Mouse (Mus musculus): ENCODE results near the gene Fam110a.

Gene Fam110a

DNA sequence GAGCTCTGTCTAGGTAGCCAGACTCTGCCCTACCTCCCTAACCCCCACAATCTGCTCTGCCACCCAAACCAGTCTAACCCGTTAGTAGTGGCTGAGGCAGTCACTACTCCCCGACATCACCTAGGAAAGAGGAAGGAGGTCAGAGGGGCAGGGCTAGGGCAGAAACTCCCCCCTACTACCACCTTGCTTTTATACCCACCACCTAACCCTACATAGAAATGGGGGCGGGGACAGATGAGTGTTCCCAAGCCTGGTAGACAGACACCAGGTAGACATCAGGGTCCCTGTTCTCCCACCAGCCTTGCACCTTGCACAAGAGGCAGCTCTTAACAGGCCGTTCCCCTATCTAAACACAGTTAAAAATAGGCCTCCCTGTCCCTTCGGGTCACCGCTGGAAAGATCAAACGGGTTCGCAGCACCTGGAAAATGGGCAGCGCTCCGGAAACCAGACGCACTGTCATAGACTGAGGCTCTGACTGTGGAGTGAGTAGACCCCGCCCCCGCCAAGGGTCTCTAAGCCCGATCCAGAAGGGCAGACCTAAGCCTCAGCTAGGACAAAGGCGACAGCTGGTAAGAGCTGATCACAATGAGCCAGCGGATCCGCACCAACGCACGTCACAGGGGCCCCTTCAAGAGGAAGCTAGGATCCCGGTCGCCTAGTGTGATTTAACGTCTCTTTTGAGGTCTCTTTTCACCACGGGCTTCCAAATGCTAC is 7.0 kb downstream of the Fam110a start:
- DNase-seq (ENCODE audit: extremely low read depth, low read depth, low spot score) = no peak

DNA sequence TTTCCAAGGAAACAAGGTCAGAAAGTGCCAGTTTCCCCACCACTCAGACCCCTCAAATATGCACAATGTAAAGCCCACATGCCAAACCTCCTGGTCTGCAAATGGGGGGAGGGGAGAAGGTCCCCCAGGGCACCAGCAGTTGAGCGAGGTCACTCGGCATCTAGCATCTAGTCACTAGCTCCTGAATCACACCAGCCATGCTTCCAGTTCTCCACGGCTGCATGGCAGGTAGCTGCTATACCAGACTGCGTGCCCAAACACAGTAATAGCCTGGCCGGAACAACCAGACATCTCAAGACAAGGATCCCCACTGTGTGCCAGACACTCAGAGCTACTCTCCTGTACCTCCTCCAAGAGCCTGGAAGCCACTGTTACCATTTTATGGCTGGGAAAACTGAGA is 8.3 kb downstream of the Fam110a start:
- DNase-seq (ENCODE audit: extremely low read depth, low read depth, low spot score) = no peak

DNA sequence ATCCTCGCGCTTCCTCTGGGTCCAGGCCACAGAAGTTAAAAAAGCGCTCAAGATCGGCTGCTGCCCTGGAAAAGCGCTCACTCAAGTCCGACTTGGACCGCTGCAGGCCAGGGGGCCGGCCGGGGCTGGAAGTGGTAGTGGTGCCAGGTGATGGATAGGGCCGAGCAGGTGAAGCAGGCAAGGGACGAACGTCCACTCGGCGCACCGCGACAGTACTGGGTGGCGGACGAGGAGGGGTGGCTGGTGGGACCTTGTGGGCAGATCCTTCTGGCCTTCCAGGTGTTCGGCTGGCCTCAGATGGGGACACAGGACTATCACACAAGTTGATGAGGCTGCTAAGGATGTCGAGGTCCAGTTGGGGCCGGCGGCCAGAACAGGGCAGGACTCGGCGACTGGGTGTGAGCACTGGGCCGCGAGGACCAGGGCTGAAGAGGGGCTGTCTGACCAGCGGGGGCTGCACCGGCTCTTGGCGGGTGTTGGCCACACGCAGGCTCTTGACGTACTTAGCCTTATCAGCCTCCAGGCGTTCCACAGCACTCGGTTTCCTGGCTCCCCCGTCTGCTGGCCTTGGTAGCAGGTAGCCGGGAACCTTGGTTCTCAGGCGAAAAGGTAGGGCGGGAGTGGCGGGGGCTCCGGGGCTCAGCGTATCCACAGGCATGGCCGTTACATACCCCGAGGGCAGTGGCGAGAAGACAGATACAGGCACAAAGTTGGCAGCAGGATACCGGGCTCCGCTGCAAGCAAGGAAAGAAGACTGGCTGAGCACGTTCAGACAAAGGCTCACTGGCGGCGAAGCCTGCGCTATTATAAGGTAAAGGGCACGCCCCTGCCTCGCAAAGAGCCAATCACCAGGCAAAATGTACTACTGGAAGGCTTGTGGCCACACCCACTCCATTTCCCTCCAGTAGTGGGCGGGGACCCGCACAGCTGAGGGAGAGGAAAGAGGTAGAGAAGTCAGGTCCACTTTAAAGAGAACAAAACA is 9.5 kb downstream of the Fam110a start:
- peak; percentile 66 for DNase-seq (ENCODE audit: extremely low read depth, low read depth, low spot score)

DNA sequence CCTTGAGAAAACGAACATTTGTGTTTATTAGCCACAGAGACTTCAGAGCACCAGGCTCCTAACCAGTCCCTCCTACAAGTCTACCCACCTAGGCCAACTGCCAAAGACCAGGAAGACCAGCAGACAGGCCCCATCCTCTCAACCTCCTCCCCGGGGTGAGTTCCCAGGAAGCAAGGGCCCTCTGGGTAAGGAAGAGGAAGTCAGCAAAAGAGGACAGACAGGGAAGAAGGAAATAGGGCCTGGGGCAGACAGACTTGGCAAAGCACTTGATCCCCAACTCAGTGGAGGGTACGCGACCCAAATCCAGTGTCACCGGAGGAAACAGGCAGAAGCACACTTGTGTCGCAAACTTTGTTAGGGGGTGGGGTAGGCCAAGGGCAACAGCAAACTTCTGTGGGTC is 10.6 kb downstream of the Fam110a start:
- DNase-seq (ENCODE audit: extremely low read depth, low read depth, low spot score) = no peak

DNA sequence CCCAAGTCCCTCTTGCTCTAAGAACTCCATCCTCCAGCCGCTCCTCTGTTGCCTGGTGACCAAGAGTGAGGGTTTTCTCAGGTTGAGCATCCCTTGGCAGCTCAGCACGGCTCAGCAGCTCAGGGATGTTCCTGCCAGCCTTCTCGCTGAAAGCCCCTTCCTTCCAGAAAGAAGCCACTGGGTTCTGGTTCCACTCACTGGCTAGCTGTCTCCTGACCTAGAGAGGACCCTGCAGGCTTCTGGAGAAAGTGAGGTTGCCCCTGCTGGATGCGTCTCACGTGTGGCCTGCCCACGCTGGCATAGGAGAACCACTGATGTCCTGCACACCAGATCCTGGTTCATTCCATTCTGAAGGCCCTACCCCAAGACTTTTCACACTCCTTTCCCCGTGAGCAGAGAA is 11.0 kb downstream of the Fam110a start:
- no peak for DNase-seq (ENCODE audit: extremely low read depth, low read depth, low spot score)

DNA sequence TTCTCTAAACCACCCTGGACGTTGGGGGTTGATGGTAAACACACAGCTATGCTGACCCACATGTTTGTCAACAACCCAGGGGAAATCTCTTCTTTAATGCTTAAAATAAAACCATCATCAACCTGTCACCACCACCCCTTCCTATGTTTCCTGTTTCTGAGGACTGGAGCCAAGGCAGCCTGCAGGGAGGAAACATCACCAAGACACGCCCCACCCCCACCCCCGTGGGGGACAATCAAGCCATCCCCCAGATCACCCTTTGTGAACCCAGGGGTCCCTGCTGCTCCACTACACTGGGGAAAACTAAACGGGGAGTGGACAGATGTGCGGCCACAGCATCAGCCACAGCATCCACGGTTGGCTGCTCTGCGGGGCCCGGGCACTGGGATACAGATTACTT is 11.6 kb downstream of the Fam110a start:
- no peak for DNase-seq (ENCODE audit: extremely low read depth, low read depth, low spot score)

DNA sequence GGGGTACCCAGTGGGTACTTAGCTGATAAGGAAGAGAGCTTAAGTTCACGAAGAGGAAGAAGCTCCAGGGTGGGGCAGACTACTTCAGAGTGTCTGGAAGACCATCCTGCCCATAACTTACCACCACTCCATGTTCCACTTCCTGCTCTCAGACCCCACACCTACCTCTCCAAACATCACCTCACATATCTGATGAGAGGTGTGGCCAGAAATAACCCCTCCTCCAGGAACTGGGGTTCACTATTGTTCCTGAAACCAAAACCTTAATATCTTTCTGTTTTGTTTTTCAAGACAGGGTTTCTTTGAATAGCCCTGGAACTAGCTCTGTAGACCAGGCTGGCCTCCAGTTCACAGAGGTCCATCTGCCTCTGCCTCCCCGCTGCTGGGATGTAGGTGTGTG is 12.2 kb downstream of the Fam110a start:
- no peak for DNase-seq (ENCODE audit: extremely low read depth, low read depth, low spot score)

DNA sequence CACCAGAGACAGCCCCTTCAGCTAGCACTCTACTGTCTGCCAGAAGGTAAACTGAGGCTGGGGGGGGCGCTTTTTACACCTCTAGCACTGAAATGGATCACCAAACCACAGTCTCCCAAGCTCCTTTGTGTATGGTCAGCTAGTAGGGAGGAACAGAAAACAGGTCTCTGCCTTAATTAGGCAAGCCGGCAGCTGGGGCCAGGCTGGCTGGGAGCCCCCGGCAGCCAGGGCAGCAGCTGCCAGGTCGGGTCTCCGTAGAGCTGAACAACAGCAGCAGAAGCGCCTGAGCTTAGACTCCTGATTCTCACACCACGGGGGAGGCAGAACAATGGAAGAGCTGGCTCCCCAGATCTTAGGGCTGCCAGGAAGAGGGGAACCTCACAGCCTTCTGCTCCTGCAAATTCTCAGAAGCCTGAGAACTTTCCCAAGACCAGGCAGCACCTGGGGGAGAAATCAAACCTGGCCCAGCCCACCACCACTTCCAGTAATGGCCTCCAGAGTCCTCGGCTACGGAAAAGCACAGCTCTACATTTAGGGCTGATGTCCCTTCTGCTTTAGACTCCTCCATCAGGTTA is 12.8 kb downstream of the Fam110a start:
- DNase-seq (ENCODE audit: extremely low read depth, low read depth, low spot score) = no peak

DNA sequence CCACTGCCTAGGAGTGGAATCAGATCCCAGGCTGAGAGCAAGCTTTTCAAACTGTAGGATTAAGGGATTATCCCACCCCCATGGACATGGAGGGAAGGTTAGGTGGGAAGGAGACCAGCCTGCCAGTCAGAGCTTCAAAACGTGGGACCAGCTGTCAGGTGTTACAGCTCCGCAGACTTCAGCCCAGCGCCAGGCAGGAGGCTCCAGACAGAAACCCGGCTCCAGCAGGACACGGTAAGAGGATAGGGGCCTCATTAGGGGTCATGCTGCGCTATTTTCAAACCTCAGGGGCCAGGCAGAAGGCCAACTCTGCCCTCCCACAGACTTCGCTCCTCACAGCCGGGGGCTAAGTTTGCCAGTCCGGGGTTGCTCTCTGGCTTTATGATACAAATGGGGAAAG is 16.0 kb downstream of the Fam110a start:
- no peak for DNase-seq (ENCODE audit: extremely low read depth, low read depth, low spot score)

DNA sequence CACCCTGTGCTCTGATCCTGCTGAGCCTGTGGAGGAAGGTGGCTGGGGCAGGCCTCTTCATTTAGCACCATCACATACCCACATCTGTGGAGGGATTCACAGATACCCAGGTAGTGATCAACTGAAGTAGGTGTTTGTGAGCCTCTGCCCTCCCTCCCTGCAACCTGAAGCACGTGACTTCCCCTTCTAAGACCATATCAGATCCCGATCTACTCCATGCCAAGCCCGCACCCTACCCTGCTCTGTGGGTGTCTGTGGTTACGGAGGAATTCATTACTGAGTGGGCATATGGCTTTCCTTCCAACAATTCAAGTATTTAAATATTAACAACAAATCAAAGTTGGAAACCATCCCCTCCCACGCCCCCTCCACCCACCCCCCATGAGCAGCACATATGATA is 16.7 kb downstream of the Fam110a start:
- no peak for DNase-seq (ENCODE audit: extremely low read depth, low read depth, low spot score)

DNA sequence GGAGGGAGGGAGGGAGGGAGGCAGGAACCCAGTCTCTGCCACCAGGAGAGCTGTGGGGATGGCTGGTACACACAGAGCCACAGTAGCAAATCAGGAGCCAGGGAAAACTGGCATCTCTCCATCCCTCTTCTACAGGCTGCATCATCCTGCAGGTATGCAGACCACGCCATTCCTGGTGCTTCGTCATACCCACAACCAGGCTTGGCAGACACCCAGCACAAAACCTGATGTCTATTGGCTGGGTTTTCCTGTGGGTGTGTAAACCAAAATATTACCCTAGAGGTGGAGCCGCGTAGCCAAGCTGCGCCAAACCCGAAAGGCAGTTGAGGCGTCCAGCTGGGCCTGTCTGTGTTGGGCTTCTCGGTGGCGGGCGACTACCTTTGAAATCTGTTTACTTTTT is 17.5 kb downstream of the Fam110a start:
- DNase-seq (ENCODE audit: extremely low read depth, low read depth, low spot score) = peak; percentile 57

DNA sequence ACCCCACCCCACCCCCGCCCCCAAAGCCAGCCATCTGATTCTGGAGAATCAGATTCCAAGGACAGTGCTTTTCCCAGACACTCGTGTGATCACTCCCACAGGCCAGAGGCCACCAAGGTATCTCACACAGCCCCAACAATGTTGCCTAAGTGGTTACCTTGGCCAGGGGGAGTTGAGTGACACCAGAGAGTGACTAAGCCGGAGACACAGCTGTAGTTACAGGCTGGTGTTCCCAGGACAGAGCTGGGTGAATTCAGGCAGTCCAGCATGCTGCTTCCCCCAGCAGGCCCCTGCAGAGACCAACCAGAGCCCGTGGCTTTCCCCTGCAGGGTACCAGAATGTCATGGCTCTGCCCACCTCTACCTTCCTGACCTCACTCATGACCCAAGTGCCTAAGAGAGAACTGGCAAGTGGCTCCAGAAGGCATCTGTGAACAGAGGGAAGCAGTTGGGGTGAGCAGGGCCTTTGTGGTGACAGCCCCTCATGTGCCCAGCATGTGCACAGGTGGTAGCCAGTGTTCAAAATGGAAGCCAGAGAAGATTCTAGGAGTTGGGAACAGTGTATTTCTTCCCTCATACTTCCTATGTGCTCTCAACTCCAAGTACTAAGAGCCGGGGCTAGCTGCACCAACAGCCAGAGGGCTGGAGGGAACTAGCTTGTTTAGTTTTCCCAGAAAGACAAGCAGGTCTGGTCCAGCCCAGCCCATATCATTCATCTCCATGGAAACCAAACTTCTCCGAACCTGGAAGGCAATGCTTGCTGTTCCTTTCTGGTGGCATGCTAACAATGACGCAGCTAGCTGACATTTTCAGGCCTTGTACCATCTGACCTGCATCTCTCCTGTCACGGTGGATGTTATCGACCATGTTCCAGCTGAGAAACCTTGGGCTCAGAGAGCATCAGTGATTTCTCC is 18.5 kb downstream of the Fam110a start:
- DNase-seq (ENCODE audit: extremely low read depth, low read depth, low spot score) = no peak

DNA sequence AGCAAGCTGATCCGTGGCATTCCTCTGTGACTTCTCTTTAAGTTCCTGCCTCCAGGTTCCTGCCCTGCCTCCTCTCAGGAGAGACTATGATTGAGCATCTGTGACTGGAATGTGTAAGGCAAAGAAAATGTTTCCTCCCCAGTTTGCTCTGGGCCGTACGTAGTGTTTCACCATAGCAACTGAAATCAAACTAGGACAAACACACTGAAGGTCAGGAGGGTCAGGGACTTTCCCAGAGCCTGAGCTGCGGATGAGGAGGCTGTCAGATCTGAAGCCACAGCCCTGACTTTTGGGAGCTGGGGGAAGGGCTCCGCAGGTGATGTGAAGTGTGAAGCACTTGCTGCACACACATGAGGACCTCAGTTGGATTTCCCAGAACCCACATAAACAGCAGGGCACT is 20.7 kb downstream of the Fam110a start:
- DNase-seq (ENCODE audit: extremely low read depth, low read depth, low spot score) = no peak

DNA sequence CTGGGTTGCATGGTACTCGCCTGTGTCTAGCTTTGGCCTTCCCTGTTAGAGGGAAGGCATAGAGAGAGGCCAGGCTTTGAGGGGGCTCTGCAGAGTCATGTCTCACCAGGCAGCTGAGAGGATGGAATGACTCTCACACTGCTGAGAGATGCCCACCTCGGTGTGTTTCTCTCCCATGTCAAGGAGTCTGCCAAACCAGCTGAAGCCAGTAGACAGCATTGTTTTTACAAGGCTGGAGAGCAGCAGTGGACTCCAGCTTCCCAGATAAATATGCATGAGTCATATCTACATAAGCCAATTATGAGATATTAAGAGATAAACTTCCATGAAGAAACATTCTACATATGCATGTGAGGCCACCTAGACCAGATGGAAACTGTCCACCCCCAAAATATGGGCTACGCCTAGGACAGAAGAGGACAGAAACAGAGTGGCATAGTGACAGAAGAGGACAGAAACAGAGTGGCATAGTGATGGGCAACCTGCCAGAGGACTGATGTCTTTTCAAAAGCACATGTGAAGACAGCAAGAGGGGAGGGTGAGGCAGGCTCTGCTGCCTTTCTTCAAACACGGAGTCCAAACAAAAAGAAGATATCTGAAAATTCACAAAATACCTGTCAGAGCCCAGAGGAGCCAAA is 23.4 kb downstream of the Fam110a start:
- no peak for DNase-seq (ENCODE audit: extremely low read depth, low read depth, low spot score)

DNA sequence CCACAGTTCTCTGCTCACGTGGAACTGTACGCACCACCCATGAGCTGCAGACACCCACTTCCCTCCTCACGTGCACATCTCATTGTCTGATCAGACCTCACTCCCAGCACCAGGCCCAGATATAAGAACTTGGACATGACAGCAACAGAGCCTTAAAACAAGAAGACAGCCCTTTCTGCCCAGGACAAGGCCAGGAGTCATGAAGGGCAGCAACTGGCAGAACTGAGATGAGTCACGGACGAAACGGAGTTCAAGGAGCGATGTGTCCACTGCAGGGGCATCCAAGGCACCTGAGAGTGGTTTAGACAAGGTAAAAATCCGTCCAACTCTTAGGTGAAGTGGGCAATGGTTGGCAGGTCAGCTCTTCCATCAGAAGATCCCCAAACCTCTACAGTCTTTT is 26.4 kb downstream of the Fam110a start:
- no peak for DNase-seq (ENCODE audit: extremely low read depth, low read depth, low spot score)

DNA sequence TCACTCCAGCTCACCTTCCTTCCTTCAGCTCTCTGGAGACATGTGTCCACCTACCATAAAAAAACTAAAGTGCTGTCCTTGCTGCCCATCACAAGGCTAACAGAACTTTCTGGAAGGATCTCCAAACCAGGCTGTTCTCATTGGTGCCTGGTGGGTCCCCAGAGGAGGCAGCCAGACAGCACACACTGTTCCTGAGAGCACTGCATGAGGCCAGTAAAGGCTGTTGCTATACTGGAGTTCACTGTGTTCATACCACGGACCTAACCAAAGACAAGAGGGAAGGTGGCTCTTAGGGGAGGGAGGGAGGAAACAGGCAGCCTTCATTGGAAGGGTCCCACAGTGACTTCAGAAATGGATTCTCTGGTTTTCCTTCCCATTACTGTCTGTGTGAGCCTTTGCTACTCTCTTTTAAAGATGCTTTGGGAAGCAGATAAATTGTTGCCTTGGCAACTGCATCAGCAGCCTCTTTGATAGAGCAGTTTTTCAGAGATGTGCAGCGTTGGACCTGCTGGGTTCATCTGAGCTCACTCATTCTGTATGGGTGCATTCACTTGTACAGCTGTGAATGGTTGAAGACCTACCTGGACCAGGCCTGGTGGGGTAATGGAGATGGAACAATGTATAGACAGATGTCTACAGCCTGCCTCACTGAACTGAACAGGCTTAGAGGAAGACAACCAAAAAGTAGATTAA is 30.8 kb downstream of the Fam110a start:
- no peak for DNase-seq (ENCODE audit: extremely low read depth, low read depth, low spot score)

DNA sequence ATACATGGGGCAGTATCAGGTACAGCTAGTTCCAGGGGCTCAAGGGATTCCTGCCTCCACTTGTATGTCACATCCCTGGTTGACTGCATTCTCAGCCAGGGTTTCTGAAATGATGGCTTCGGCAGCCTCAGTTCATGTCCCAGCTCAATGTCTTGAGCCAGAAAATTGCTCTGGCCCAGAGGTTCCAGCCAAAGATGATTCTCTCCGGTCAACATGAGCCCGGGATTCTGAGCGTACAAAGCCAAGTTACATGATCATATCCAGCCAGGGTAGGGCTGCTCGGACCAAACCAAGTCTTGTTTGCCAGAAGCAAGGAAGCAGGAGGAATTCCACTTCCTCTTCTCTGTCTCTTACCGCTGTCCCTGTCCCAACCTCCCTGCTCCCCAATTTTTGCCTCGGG is 31.7 kb downstream of the Fam110a start:
- no peak for DNase-seq (ENCODE audit: extremely low read depth, low read depth, low spot score)

DNA sequence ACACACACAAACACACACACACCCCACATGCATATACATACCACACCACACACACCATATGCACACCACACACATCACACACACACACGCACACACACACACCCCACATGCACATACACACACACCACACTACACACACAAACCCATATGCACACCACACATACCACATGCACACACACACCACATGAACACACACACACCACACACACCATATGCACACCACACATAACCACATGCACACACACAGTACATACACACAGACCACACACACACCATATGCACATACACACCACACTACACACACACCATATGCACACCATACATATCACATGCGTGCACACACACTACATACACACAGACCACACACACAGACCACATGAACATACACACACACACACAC is 32.4 kb downstream of the Fam110a start:
- no peak for DNase-seq (ENCODE audit: extremely low read depth, low read depth, low spot score)

DNA sequence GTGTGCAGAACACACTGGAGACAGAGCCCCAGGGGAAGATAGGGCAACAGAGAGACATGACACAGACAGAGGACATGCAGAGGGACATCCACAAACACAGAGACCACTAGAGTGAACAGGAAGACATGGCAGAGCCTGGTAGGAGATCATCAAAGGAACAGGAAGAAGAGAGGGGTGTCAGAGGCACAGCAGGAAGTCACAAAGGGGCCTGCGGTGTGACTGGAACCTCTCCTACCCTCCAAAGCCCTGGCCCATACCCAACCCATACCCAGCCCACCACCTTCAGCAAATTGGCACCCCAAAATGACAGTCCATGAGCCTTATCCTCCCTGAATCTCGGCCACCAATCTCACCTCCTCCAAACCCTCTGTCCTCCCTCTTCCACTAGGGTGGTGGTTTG is 35.9 kb downstream of the Fam110a start:
- DNase-seq (ENCODE audit: extremely low read depth, low read depth, low spot score) = no peak

DNA sequence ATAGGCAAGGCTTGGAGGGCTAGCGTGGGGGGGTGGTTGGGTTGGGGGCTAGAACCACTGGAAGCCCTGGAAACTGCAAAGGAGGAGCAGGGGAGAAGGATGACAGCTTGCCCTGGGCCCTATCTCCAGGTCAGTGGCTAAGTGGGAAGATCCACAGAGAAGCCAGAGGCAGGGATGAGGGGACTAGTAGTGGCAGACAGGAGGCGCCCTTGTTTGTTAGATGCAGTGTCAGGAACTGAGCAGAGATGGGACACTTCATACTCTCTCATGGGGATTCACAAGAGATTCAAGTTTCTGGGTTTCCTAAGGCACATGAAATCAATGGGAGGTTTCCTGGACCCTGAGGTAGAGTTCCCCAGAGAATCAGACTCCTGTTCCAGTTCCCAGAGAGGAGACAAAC is 38.8 kb downstream of the Fam110a start:
- DNase-seq (ENCODE audit: extremely low read depth, low read depth, low spot score) = no peak

Measured in fat pad, adult 2 months (tissue).